ENCODE assay signal across 10 mouse cellular contexts in the genomic region with DNA sequence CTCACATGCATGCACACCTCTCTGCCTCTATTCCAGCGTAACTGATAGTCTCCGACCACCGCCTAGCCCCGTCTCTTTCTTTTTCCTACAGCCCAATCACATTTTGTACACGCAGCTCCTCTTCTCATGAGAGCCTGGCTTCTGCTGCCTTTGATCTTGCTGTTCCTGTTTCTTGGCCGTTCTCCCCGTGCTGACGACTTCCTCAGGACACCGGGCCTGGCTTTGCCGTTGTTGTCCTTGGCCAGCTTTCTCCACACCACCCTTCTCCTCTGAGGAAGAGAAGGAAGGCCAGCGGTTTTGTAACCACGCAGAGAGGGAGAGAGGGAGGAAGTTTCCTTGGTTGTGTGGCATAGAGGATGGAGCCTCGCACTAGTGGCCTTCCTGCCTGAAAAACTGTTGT.
A peak's percentile ranks its signal among the peaks of the same experiment; 100 is the strongest.
DNase-seq lines count a peak whose midpoint lies in the region; ATAC-seq and TF ChIP-seq lines count a peak whose summit lies in the region.
"Had no signal": no experiment of that assay in that cellular context is flagged by ENCODE, and none has a peak within 500 bp of the region (broad histone marks: within the 10 kb centered on the region; RNA-seq: fewer than 3 reads in every experiment).

No protein-coding gene starts in this region.

- no peaks in the 10 kb centered on the region for H3K9me3 ChIP-seq in kidney, embryonic 16.5 days (ENCODE audit: low read length)
- H3K9me3 ChIP-seq in heart, embryonic 13.5 days: no peaks in the 10 kb centered on the region
- H3K9me3 ChIP-seq in lung, postnatal 0 days (ENCODE audit: low read length): no peaks in the 10 kb centered on the region
- no peaks in the 10 kb centered on the region for H3K9me3 ChIP-seq in hindbrain, embryonic 13.5 days
- H3K9me3 ChIP-seq: embryonic facial prominence, embryonic 13.5 days had no signal

- no peak for TF ChIP-seq CTCF in lung, postnatal 0 days (IDR thresholded peaks at IDR 0.05)

- no peak overlapping the region for H3K27ac ChIP-seq in kidney, embryonic 16.5 days (ENCODE audit: low read length)
- peak overlapping the region; percentile 87 for H3K27ac ChIP-seq in heart, embryonic 13.5 days (replicated peaks)
- H3K27ac ChIP-seq in lung, postnatal 0 days (ENCODE audit: low read length): no peak overlapping the region
- H3K27ac ChIP-seq in hindbrain, embryonic 13.5 days: no peak overlapping the region
- H3K27ac ChIP-seq: embryonic facial prominence, embryonic 13.5 days had no signal

- H3K9ac ChIP-seq in kidney, embryonic 16.5 days (replicated peaks; ENCODE audit: low read length): no peak overlapping the region
- H3K9ac ChIP-seq in heart, embryonic 13.5 days: peak overlapping the region; percentile 40; the same call in 1 of the 2 replicates
- no peak overlapping the region for H3K9ac ChIP-seq in lung, postnatal 0 days (replicated peaks; ENCODE audit: low read depth)
- no peak overlapping the region for H3K9ac ChIP-seq in hindbrain, embryonic 13.5 days
- H3K9ac ChIP-seq: embryonic facial prominence, embryonic 13.5 days had no signal

- TF ChIP-seq EP300 in lung, postnatal 0 days (IDR thresholded peaks at IDR 0.05): no peak

- H3K4me2 ChIP-seq in kidney, embryonic 16.5 days (replicated peaks; ENCODE audit: low read depth, low read length): no peak overlapping the region
- no peak overlapping the region for H3K4me2 ChIP-seq in heart, embryonic 13.5 days
- H3K4me2 ChIP-seq in lung, postnatal 0 days (replicated peaks; ENCODE audit: low read depth, low read length): no peak overlapping the region
- no peak overlapping the region for H3K4me2 ChIP-seq in hindbrain, embryonic 13.5 days
- H3K4me2 ChIP-seq: embryonic facial prominence, embryonic 13.5 days had no signal

- 54% methylated on average over 13 of the region's 13 CpGs for WGBS in kidney, embryonic 16.5 days
- 53% methylated on average over 13 of the region's 13 CpGs for WGBS in heart, embryonic 13.5 days
- 41% methylated on average over 13 of the region's 13 CpGs for WGBS in lung, postnatal 0 days
- WGBS in hindbrain, embryonic 13.5 days: 82% methylated on average over 13 of the region's 13 CpGs

- ATAC-seq in kidney, embryonic 16.5 days (ENCODE audit: low FRiP score, low TSS enrichment): no peak
- no peak for ATAC-seq in heart, embryonic 13.5 days (ENCODE audit: extremely low read depth, insufficient number of reproducible peaks, low FRiP score, low TSS enrichment)
- ATAC-seq in lung, postnatal 0 days: peak; percentile 18
- ATAC-seq in hindbrain, embryonic 13.5 days (ENCODE audit: low FRiP score): no peak

- H3K36me3 ChIP-seq in kidney, embryonic 16.5 days (ENCODE audit: insufficient read depth, low read length): no peaks in the 10 kb centered on the region
- peaks cover 4% of the 10 kb centered on the region; the same call in 1 of the 2 replicates for H3K36me3 ChIP-seq in heart, embryonic 13.5 days
- no peaks in the 10 kb centered on the region for H3K36me3 ChIP-seq in lung, postnatal 0 days (ENCODE audit: insufficient read depth, low read length)
- no peaks in the 10 kb centered on the region for H3K36me3 ChIP-seq in hindbrain, embryonic 13.5 days
- H3K36me3 ChIP-seq: embryonic facial prominence, embryonic 13.5 days had no signal

- H3K4me1 ChIP-seq in kidney, embryonic 16.5 days (ENCODE audit: insufficient read depth, low read length): peaks cover 48% of the 10 kb centered on the region
- H3K4me1 ChIP-seq in heart, embryonic 13.5 days: peaks cover 96% of the 10 kb centered on the region
- peaks cover 15% of the 10 kb centered on the region; the same call in 1 of the 2 replicates for H3K4me1 ChIP-seq in lung, postnatal 0 days (ENCODE audit: insufficient read depth, low read depth, low read length)
- H3K4me1 ChIP-seq in hindbrain, embryonic 13.5 days (replicated peaks): peaks cover 30% of the 10 kb centered on the region

- H3K4me3 ChIP-seq in kidney, embryonic 16.5 days (ENCODE audit: low read length): no peak overlapping the region
- H3K4me3 ChIP-seq in heart, embryonic 13.5 days: no peak overlapping the region
- H3K4me3 ChIP-seq in lung, postnatal 0 days (ENCODE audit: low read depth, low read length): no peak overlapping the region
- H3K4me3 ChIP-seq in hindbrain, embryonic 13.5 days: no peak overlapping the region
- H3K4me3 ChIP-seq: embryonic facial prominence, embryonic 13.5 days; megakaryocyte, embryonic 14.5 days had no signal

- DNase-seq in kidney, adult 18-20 months: peak; percentile 77
- peak; percentile 19 for DNase-seq in brain, adult 2 months (ENCODE audit: low read depth, low spot score)
- no peak for DNase-seq in lung, postnatal 0 days (ENCODE audit: low spot score)
- DNase-seq in spleen, postnatal 14 days (ENCODE audit: low spot score in 2 of 2): no peak
- DNase-seq in layer of hippocampus, postnatal 10 days (ENCODE audit: low spot score in 2 of 2): no peak

- no peaks in the 10 kb centered on the region for H3K27me3 ChIP-seq in kidney, embryonic 16.5 days (ENCODE audit: insufficient read depth, low read length)
- no peaks in the 10 kb centered on the region for H3K27me3 ChIP-seq in heart, embryonic 13.5 days (replicated peaks)
- H3K27me3 ChIP-seq in lung, postnatal 0 days (replicated peaks; ENCODE audit: insufficient read depth, low read length): no peaks in the 10 kb centered on the region
- no peaks in the 10 kb centered on the region for H3K27me3 ChIP-seq in hindbrain, embryonic 13.5 days
- H3K27me3 ChIP-seq: embryonic facial prominence, embryonic 13.5 days had no signal

Comparison
In these comparisons a context has a peak if more than half of its experiments do, and no peak if none do; other contexts are left out.
1. DNase-seq: peak in kidney, adult 18-20 months (single experiment) and brain, adult 2 months (single experiment); none in lung, postnatal 0 days (single experiment), spleen, postnatal 14 days (0 of 2) and layer of hippocampus, postnatal 10 days (0 of 2).